Mouse (Mus musculus) liver, adult 2 months (tissue): ENCODE data around the gene Ffar4. TPM values are rescaled to one million over a fixed set of nuclear protein-coding genes. Genes with fewer than 3 reads are reported as not detected.

Experiments used
- DNase-seq: peaks from one replicate; pipeline ENCODE4 v3.0.0-alpha.2; 2011; ENCODE audit warnings: low read depth, low spot score; ENCODE audit errors: extremely low read depth
- H3K27ac ChIP-seq: fragments of 200-500 bp; replicated peaks from 2 replicates; pipeline ENCODE4 v1.5.1; 2012; ENCODE audit warnings: low read depth, mild to moderate bottlenecking, control low read depth, inconsistent platforms, low read length; ENCODE audit not compliant: insufficient read depth
- H3K27me3 ChIP-seq: fragments of 200-500 bp; 2 replicates; pipeline ENCODE4 v1.6.1; 2012; ENCODE audit warnings: mild to moderate bottlenecking, moderate library complexity, low read length, inconsistent platforms; ENCODE audit not compliant: control insufficient read depth, insufficient read depth
- H3K36me3 ChIP-seq: fragments of 200-500 bp; 2 replicates; pipeline ENCODE4 v1.6.1; 2012; ENCODE audit warnings: low read length, inconsistent platforms; ENCODE audit not compliant: control insufficient read depth, insufficient read depth
- H3K4me1 ChIP-seq: fragments of 200-500 bp; 2 replicates; pipeline ENCODE4 v1.6.1; 2011; ENCODE audit warnings: low read length; ENCODE audit not compliant: control insufficient read depth, insufficient read depth
- H3K4me3 ChIP-seq: fragments of 200-500 bp; 2 replicates; pipeline ENCODE4 v1.5.1; 2011; ENCODE audit warnings: low read depth, mild to moderate bottlenecking, control low read depth, low read length, moderate library complexity; ENCODE audit not compliant: insufficient read depth
- H3K79me2 ChIP-seq: fragments of 200-500 bp; 2 replicates; pipeline ENCODE4 v1.6.1; 2012; ENCODE audit warnings: inconsistent platforms, mild to moderate bottlenecking, low read length, moderate library complexity; ENCODE audit not compliant: control insufficient read depth, insufficient read depth
- H3K9ac ChIP-seq: fragments of 200-500 bp; 2 replicates; pipeline ENCODE4 v1.6.1; 2012; ENCODE audit warnings: low read depth, mild to moderate bottlenecking, control low read depth, inconsistent platforms, low read length
- CTCF ChIP-seq: fragments of 200-500 bp; IDR thresholded peaks from 2 replicates; pipeline ENCODE4 v1.5.1; 2011; ENCODE audit warnings: low read depth, low read length, control low read depth
- POLR2A ChIP-seq: fragments of 200-500 bp; IDR thresholded peaks from 2 replicates; pipeline ENCODE4 v1.6.1; 2011; ENCODE audit warnings: low read length, control low read depth; ENCODE audit not compliant: insufficient read depth; ENCODE audit errors: extremely low read depth
- WGBS: fragments of 180-500 bp; shearing (Covaris S2); methylation state at CpG from one replicate; pipeline ENCODE4 v1.1.7; 2018; 5-methylcytosine and 5-hydroxymethylcytosine counted together
- polyA plus RNA-seq: library from polyadenylated mRNA; depleted of rRNA; stranded (reverse); fragments of >200 nt; gene quantifications from 2 replicates; pipeline ENCODE4 v1.2.3, GENCODE M21; 2012
- total RNA-seq: library from RNA; depleted of rRNA; stranded (reverse); fragments of >200 nt; gene quantifications from 2 replicates; pipeline ENCODE4 v1.2.3, GENCODE M21; 2014

The Ffar4 gene
- total and polyA plus RNA-seq, 2 experiments = 0.09 to 0.83 TPM

GRCm38 (mm10) chr19:38075051-38075450 lies 21.8 kb upstream of the Ffar4 start:
- no peak for TF ChIP-seq POLR2A
- TF ChIP-seq CTCF = no peak
- Histone ChIP-seq H3K4me1 (no peaks in the 10 kb centered on the region), H3K27me3 (no peaks in the 10 kb centered on the region), H3K36me3 (no peaks in the 10 kb centered on the region), H3K27ac (no peak overlapping the region), H3K4me3 (no peak overlapping the region), H3K9ac (no peak overlapping the region), H3K79me2 (no peaks in the 10 kb centered on the region)
- 87% methylated on average over 11 of the region's 11 CpGs for WGBS
- no peak for DNase-seq

GRCm38 (mm10) chr19:38076251-38076650 lies 20.6 kb upstream of the Ffar4 start:
- Histone ChIP-seq H3K36me3 (no peaks in the 10 kb centered on the region), H3K4me3 (no peak overlapping the region), H3K9ac (no peak overlapping the region), H3K4me1 (no peaks in the 10 kb centered on the region), H3K27me3 (no peaks in the 10 kb centered on the region), H3K79me2 (no peaks in the 10 kb centered on the region), H3K27ac (no peak overlapping the region)
- TF ChIP-seq POLR2A (no peak), CTCF (no peak)
- 53% methylated on average over 2 of the region's 2 CpGs for WGBS
- peak; percentile 16 for DNase-seq

GRCm38 (mm10) chr19:38077851-38078540 lies 18.9 kb upstream of the Ffar4 start:
- Histone ChIP-seq H3K27me3 (no peaks in the 10 kb centered on the region), H3K9ac (no peak overlapping the region), H3K36me3 (no peaks in the 10 kb centered on the region), H3K27ac (no peak overlapping the region), H3K79me2 (no peaks in the 10 kb centered on the region), H3K4me3 (no peak overlapping the region), H3K4me1 (no peaks in the 10 kb centered on the region)
- TF ChIP-seq CTCF = no peak
- TF ChIP-seq POLR2A = no peak
- peak; percentile 48 for DNase-seq
- 20% methylated on average over 3 of the region's 3 CpGs for WGBS

GRCm38 (mm10) chr19:38081361-38081760 lies 15.5 kb upstream of the Ffar4 start:
- no peak overlapping the region for H3K9ac ChIP-seq
- H3K4me1 ChIP-seq = no peaks in the 10 kb centered on the region
- no peak overlapping the region for H3K4me3 ChIP-seq
- no peaks in the 10 kb centered on the region for H3K79me2 ChIP-seq
- H3K36me3 ChIP-seq = no peaks in the 10 kb centered on the region
- no peak for DNase-seq
- WGBS = 77% methylated on average over 3 of the region's 3 CpGs
- TF ChIP-seq POLR2A (no peak), CTCF (no peak)
- H3K27me3 ChIP-seq = no peaks in the 10 kb centered on the region
- H3K27ac ChIP-seq = no peak overlapping the region

GRCm38 (mm10) chr19:38082931-38083525 lies 13.8 kb upstream of the Ffar4 start:
- TF ChIP-seq POLR2A (no peak), CTCF (no peak)
- Histone ChIP-seq H3K79me2 (no peaks in the 10 kb centered on the region), H3K27ac (no peak overlapping the region), H3K36me3 (no peaks in the 10 kb centered on the region), H3K9ac (no peak overlapping the region), H3K27me3 (no peaks in the 10 kb centered on the region), H3K4me1 (no peaks in the 10 kb centered on the region), H3K4me3 (no peak overlapping the region)
- no peak for DNase-seq
- WGBS = 46% methylated on average over 5 of the region's 5 CpGs

- H3K4me3 ChIP-seq = no peak overlapping the region
- H3K27me3 ChIP-seq = no peaks in the 10 kb centered on the region
- TF ChIP-seq POLR2A = no peak
- no peak overlapping the region for H3K9ac ChIP-seq
- H3K79me2 ChIP-seq = no peaks in the 10 kb centered on the region
- H3K27ac ChIP-seq = no peak overlapping the region
- H3K36me3 ChIP-seq = no peaks in the 10 kb centered on the region
- 91% methylated on average over 4 of the region's 4 CpGs for WGBS
- no peak for DNase-seq
- H3K4me1 ChIP-seq = no peaks in the 10 kb centered on the region
Measured at GRCm38 (mm10) chr19:38085841-38086240, 11.0 kb upstream of the Ffar4 start.
